Mouse (Mus musculus) myocyte (in vitro differentiated cells): ENCODE measurements around the gene Ccr10. TPM values are rescaled to one million over a fixed set of nuclear protein-coding genes. Genes with fewer than 3 reads are reported as not detected.

Source experiments
- H3K27me3 ChIP-seq: one replicate; pipeline ENCODE4 v1.6.1; 2011; ENCODE audit not compliant: control insufficient read depth, insufficient read depth, insufficient read length
- H3K36me3 ChIP-seq: one replicate; pipeline ENCODE4 v1.6.1; 2011; ENCODE audit not compliant: control insufficient read depth, insufficient read depth
- H3K4me2 ChIP-seq: one replicate; pipeline ENCODE4 v1.6.1; 2011; ENCODE audit warnings: low read depth, control low read depth
- H3K4me3 ChIP-seq: one replicate; pipeline ENCODE4 v1.5.1; 2011; ENCODE audit warnings: mild to moderate bottlenecking, control low read depth, moderate library complexity
- H3K79me2 ChIP-seq: one replicate; pipeline ENCODE4 v1.6.1; 2011; ENCODE audit not compliant: control insufficient read depth, insufficient read depth
- H3ac ChIP-seq: one replicate; pipeline ENCODE4 v1.6.1; 2011; ENCODE audit not compliant: control insufficient read depth, insufficient read length
- CEBPB ChIP-seq: IDR thresholded peaks from 2 replicates; pipeline ENCODE4 v1.6.1; 2011; ENCODE audit warnings: mild to moderate bottlenecking, moderate library complexity; ENCODE audit not compliant: poor library complexity, insufficient read depth, severe bottlenecking
- E2F4 ChIP-seq: IDR thresholded peaks from one replicate; pipeline ENCODE4 v1.6.1; 2011; ENCODE audit warnings: mild to moderate bottlenecking, control low read depth, moderate library complexity; ENCODE audit not compliant: insufficient read depth
- MAX ChIP-seq: IDR thresholded peaks from one replicate; pipeline ENCODE4 v1.6.1; 2011; ENCODE audit warnings: low read depth, mild to moderate bottlenecking, control low read depth
- MYOD1 ChIP-seq, 3 experiments: IDR thresholded peaks; one replicate each; pipeline ENCODE4 v1.6.1; 2011; ENCODE audit warnings: control low read depth in 2 of 3, low read depth in 2 of 3, mild to moderate bottlenecking in 2 of 3, moderate library complexity in 1 of 3; ENCODE audit not compliant: insufficient read length in 2 of 3, control insufficient read depth in 1 of 3
- MYOG ChIP-seq, 3 experiments: IDR thresholded peaks; one replicate each; pipeline ENCODE4 v1.6.1; 2011; ENCODE audit warnings: control low read depth in 2 of 3, low read depth in 2 of 3, mild to moderate bottlenecking in 2 of 3; ENCODE audit not compliant: insufficient read length in 2 of 3, control insufficient read depth in 1 of 3, insufficient read depth in 1 of 3
- POLR2A ChIP-seq: IDR thresholded peaks from one replicate; pipeline ENCODE4 v1.6.1; 2011; ENCODE audit warnings: low read depth, mild to moderate bottlenecking, control low read depth, moderate library complexity; ENCODE audit not compliant: insufficient read length
- POLR2AphosphoS2 ChIP-seq: IDR thresholded peaks from one replicate; pipeline ENCODE4 v1.6.1; 2011; ENCODE audit warnings: low read depth, control low read depth; ENCODE audit not compliant: insufficient read length
- REST ChIP-seq: IDR thresholded peaks from one replicate; pipeline ENCODE4 v1.6.1; 2011; ENCODE audit warnings: mild to moderate bottlenecking, control low read depth, moderate library complexity; ENCODE audit not compliant: insufficient read depth, insufficient read length
- SRF ChIP-seq: IDR thresholded peaks from one replicate; pipeline ENCODE4 v1.6.1; 2011; ENCODE audit warnings: low read depth; ENCODE audit not compliant: control insufficient read depth, insufficient read length
- TCF12 ChIP-seq: IDR thresholded peaks from one replicate; pipeline ENCODE4 v1.6.1; 2011; ENCODE audit warnings: mild to moderate bottlenecking, control low read depth; ENCODE audit not compliant: poor library complexity, insufficient read depth, severe bottlenecking
- TCF3 ChIP-seq: IDR thresholded peaks from one replicate; pipeline ENCODE4 v1.6.1; 2011; ENCODE audit warnings: low read depth, control low read depth; ENCODE audit not compliant: insufficient read length
- USF1 ChIP-seq: IDR thresholded peaks from one replicate; pipeline ENCODE4 v1.6.1; 2011; ENCODE audit warnings: low read depth, mild to moderate bottlenecking, control low read depth, moderate library complexity
- polyA plus RNA-seq: library from polyadenylated mRNA; unstranded; fragments of >200 nt; fragmentation: generic; extraction: Trizol; gene quantifications from one replicate; pipeline ENCODE4 v1.2.1, GENCODE M21; 2012; ENCODE audit warnings: missing spikeins

Ccr10 gene
- polyA plus RNA-seq, 1 experiment = 0.56 TPM

DNA sequence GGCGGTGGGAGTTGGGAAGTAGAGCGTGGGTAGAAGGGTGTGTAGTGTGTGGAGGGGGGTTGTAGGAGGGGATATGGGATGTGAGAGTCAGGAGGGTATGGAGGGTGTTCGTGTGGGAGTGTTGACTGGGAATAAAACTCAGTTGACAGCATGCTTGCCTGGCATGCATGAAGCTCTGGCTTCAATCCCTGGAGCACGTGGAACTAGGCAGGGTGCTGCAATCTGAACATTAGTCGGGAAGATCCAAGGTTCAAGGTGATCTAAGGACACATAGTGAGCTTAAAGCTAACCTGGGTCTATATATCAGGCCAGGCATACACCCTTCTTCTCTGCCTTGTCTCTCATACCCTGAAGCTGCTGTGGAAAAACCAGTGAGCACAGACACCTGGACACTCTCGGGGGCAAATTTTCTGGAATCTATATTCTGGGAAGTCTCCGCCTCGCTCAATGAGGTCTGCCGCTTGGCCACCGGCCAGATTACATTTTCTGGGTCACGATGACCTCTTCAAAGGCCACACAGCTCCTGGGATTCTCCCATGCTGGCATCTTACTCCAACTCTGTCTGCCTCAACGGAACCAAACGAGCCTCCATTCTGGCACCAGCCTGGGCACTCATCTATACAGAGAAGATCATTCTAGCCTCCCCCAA is 40.9 kb downstream of the Ccr10 start:
- Histone ChIP-seq H3K4me3 (no peak overlapping the region), H3ac (no peak overlapping the region), H3K4me2 (no peak overlapping the region), H3K79me2 (no peaks in the 10 kb centered on the region), H3K36me3 (no peaks in the 10 kb centered on the region), H3K27me3 (no peaks in the 10 kb centered on the region)
- TF ChIP-seq POLR2A (no peak), MYOG (IDR thresholded peaks at IDR 0.05; ENCODE audit: control insufficient read depth in 1 of 3, insufficient read depth in 1 of 3, insufficient read length in 2 of 3, low read depth in 2 of 3) (no peak), E2F4 (no peak), TCF12 (no peak), SRF (no peak), USF1 (no peak), POLR2AphosphoS2 (no peak), CEBPB (no peak), REST (no peak), TCF3 (no peak), MYOD1 (IDR thresholded peaks at IDR 0.05; ENCODE audit: control insufficient read depth in 1 of 3, insufficient read length in 2 of 3, low read depth in 2 of 3) (no peak), MAX (no peak)

DNA sequence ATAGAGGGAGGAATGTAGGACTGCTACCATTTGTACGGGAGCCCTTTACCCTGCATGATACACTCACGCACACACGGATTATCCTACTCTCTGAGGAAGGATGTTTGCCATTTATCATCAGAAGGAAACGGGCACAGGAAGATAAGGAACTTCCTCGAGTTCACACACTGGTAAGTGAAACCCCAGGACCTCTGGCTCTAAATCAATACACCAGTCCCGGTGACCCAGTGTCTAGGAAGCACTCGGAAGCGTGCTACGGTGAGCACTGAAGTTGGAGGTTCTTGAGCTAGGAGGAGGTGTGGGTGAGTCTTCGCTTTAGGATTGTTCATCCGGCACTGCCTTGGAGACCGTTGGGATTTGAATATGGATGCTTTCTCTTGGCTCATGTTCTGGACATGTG is 42.2 kb downstream of the Ccr10 start:
- no peaks in the 10 kb centered on the region for H3K36me3 ChIP-seq
- H3ac ChIP-seq = no peak overlapping the region
- H3K4me2 ChIP-seq = no peak overlapping the region
- no peaks in the 10 kb centered on the region for H3K27me3 ChIP-seq
- H3K4me3 ChIP-seq = no peak overlapping the region
- no peaks in the 10 kb centered on the region for H3K79me2 ChIP-seq
- TF ChIP-seq USF1 = no peak
- TF ChIP-seq E2F4 = no peak
- no peak for TF ChIP-seq TCF3
- TF ChIP-seq CEBPB = no peak
- no peak for TF ChIP-seq SRF
- no peak for TF ChIP-seq POLR2AphosphoS2
- TF ChIP-seq MYOG (IDR thresholded peaks at IDR 0.05; ENCODE audit: control insufficient read depth in 1 of 3, insufficient read depth in 1 of 3, insufficient read length in 2 of 3, low read depth in 2 of 3) = no peak
- no peak for TF ChIP-seq MAX
- no peak for TF ChIP-seq TCF12
- TF ChIP-seq MYOD1 (IDR thresholded peaks at IDR 0.05; ENCODE audit: control insufficient read depth in 1 of 3, insufficient read length in 2 of 3, low read depth in 2 of 3) = no peak
- TF ChIP-seq REST = no peak
- TF ChIP-seq POLR2A = no peak

DNA sequence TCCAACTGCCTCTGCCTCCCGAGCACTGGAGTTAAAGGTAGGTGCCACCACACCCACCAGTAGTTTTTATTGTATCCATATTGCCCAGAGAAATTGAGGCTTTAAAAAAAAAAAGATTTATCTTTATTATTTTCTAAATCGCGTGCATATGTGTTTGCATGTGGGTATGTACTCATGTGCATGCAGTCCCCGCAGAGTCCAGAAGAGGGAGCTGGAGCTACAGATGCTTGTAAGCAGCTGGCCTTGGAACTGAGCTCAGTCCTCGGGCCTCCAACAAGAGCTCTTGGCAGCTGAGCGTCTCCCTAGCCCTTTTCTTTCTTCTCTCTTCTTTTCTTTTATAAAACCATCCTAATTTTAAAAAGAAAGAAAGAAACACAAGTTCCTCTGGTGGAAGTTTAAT is 43.5 kb downstream of the Ccr10 start:
- Histone ChIP-seq H3K36me3 (peaks cover under 1% of the 10 kb centered on the region), H3ac (no peak overlapping the region), H3K4me2 (no peak overlapping the region), H3K27me3 (no peaks in the 10 kb centered on the region), H3K4me3 (no peak overlapping the region), H3K79me2 (no peaks in the 10 kb centered on the region)
- TF ChIP-seq TCF12 (no peak), REST (no peak), MYOD1 (IDR thresholded peaks at IDR 0.05; ENCODE audit: control insufficient read depth in 1 of 3, insufficient read length in 2 of 3, low read depth in 2 of 3) (no peak), E2F4 (no peak), CEBPB (no peak), MYOG (IDR thresholded peaks at IDR 0.05; ENCODE audit: control insufficient read depth in 1 of 3, insufficient read depth in 1 of 3, insufficient read length in 2 of 3, low read depth in 2 of 3) (no peak), POLR2A (no peak), POLR2AphosphoS2 (no peak), USF1 (no peak), SRF (no peak), MAX (no peak), TCF3 (no peak)

DNA sequence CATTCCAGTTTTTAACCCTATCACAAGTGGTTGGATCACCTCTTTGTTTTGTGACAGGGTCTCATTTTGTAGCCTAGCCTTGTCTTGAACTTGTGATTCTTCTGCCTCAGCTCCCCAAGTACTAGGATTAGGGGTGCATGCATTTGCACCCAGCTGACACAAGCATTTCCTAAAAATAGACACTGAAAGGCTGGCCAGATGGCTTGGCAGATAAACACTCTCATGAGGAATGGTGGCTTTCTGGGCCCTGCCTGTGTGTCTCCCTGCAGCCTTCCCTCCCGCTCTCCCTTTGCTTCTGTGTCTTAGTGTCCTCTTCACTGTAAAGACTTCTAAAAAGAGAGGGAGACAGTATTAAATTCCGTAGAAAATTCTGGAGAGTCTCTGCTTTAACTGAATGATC is 44.1 kb downstream of the Ccr10 start:
- Histone ChIP-seq H3K4me3 (no peak overlapping the region), H3K36me3 (peaks cover 3% of the 10 kb centered on the region), H3K79me2 (no peaks in the 10 kb centered on the region), H3ac (no peak overlapping the region), H3K27me3 (no peaks in the 10 kb centered on the region), H3K4me2 (peak overlapping the region; percentile 56)
- TF ChIP-seq REST (no peak), E2F4 (no peak), CEBPB (no peak), MYOD1 (IDR thresholded peaks at IDR 0.05; ENCODE audit: control insufficient read depth in 1 of 3, insufficient read length in 2 of 3, low read depth in 2 of 3) (peak in 1 of 3 experiments; percentile 25)
